Mouse (Mus musculus) adrenal gland (tissue): ENCODE results near the gene Nxf1.
"Not testable (repeated sequence)": the region's sequence is repeated elsewhere in the genome, so short reads cannot be mapped to it uniquely, and the experiment has no call there.

ENCODE experiments used
- intact Hi-C: fragments of 180-260 bp; cut with DNase I; formaldehyde crosslinking; loops from one replicate; pipeline ENCODE4 v1.15.1; 2025

The Nxf1 gene

DNA sequence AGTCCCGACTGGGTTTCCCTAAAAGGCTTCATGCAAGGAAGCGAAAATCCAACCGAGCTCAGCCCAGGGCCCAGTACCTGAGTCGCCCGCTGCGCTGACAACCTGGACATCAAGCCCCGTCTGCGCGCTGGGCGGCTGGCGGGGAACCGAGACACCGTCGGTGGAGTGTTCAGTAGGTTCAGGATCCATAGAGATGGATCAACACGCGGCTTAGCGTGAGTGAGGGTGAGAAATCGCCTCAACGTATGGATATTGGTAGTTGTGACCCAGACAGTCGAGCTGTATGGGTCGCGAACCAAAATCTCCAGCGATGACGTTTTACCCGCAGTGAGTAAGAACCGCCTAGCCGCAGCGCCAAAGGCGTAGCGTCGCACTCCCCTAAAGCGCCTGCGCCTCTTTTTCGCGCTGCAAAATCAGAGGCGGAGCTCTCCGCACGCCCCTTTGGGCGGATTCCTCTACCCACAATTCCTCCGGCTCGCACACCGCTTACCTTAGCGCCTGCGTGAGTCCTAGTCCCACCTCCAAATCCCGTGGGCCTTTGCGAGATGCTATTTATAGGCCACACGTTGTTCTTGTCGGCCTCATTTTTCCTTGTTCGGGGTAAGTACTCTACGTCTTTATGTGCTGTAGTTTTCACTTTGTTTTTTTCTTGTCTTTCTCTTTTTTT lies 33.8 kb upstream of the Nxf1 start, which contains the start of gene Slc3a2:
Slc3a2 (minus strand) TSS at position 463 of the 667 bp plus-strand sequence.
- intact Hi-C loops = no loop called here

DNA sequence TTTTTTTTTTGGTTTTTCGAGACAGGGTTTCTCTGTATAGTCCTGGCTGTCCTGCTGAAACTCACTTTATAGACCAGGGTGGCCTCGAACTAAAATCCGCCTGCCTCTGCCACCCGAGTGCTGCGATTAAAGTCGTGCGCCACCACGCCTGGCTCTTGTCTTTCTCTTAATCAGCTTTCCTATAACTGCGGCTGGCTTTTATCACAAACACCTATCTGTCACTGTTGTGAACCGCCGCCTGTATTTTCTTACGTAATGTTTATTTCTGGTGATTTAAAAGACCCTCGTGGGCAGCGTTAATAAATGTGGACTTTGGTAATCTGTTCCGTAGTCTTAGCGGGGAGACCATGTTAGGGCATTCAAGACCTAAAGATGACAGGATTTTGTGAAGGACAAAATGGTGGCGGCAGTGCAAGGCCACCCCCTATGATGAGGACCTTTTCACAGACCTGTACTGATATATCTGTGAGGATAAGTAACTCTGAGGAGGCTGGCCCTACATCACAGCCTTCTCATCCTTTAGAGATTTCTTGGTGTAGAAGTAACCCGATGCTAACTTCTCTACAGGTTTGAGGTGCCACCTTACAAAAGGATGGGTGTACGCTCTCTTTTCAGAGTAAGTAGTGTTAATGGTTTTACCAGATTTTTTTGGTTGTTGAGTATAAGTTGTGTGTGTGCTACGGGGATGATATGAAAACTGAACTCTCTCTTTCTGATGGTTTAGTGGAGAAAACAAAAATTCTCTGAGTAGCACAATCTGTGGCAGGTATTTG lies 33.1 kb upstream of the Nxf1 start:
- intact Hi-C loops = no loop called here

GRCm38 (mm10) chr19:8724392-8724791 lies 32.5 kb upstream of the Nxf1 start:
- intact Hi-C loops = no loop called here

DNA sequence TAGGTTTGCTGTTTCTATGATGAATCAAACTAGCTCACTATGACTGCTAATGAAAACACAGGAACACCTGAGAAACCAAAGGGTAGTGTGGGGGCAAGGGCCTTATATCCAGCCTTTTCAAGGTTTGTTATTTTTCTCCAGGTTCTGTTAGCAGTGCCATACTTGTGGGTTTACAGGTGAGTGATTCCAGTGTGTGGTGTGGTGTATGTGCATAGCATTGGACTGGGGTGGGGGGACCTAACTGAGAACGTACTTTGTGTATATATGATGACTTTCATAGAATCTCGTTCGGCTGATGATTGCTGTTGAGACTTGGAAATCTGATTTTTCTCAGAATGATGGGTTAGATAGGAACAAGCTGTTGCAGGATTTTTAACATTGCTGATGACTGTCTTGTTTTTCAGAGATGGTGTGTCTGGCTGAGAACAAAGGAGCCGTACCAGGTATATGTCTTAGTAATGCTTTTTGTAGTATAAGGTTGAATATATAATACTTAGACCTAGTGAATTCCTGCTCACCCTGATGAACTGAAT lies 31.7 kb upstream of the Nxf1 start:
- intact Hi-C loops = no loop called here

- intact Hi-C loops = no loop called here
Measured at GRCm38 (mm10) chr19:8726609-8727390, 30.1 kb upstream of the Nxf1 start.

DNA sequence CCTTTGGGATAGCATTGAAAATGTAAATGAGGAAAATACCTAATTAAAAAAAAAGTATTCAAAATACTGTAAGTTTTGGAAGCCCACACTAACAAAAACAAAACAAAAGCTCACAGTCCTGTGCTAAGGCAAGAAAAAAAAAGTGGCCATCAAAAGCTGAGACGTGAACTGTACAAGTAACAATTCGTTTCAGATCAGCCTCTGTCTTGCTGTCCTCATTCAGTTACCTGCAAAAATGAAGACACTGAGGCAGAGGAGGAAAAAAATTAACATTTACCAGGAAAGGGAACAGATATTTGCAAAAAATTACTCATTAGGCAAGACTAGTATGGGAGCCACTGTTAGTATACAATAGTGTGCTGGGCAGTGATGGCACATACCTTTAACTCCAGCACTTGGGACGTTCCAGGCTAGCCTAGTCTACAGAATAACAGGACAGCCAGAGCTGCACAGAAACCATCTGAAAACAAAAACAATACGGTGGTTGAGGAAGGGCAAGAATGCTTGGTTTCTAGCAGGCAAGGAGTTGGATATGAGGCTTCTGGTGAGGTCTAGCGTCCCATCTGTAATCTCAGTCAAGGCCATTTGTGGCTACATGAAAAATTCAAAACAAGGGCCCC lies 29.3 kb upstream of the Nxf1 start:
- intact Hi-C loops = no loop called here

DNA sequence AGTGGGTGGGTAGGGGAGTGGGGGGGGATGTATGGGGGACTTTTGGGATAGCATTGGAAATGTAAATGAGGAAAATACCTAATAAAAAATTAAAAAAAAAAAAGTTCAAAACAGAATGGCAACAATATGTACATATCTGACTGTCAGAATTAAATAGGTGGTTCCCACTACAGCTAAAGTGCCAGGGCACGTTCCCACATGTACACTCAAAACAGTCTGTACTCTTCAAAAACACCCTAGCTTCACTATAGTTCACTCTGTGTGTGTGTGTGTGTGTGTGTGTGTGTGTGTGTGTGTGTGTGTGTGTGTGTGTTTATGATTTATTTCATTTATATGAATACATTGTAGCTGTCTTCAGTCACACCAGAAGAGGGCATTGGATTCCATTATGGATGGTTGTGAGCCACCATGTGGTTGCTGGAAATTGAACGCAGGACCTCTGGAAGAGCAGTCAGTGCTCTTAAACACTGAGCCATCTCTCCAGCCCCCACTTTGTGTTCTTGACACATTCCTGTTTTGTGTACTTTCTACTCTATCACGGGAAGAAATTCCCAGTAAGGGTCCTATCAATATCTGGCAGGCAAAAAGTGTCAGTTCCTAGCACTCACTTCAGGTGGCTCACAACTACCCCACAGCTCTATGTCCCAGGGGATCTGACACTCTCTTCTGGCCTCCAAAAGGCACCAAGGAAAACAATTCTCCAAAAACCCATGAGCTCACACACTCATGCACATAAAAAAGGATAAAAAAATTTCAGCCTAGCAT lies 28.4 kb upstream of the Nxf1 start:
- intact Hi-C loops = not testable (repeated sequence)

GRCm38 (mm10) chr19:8734334-8734733 lies 22.5 kb upstream of the Nxf1 start:
- intact Hi-C loops = no loop called here

DNA sequence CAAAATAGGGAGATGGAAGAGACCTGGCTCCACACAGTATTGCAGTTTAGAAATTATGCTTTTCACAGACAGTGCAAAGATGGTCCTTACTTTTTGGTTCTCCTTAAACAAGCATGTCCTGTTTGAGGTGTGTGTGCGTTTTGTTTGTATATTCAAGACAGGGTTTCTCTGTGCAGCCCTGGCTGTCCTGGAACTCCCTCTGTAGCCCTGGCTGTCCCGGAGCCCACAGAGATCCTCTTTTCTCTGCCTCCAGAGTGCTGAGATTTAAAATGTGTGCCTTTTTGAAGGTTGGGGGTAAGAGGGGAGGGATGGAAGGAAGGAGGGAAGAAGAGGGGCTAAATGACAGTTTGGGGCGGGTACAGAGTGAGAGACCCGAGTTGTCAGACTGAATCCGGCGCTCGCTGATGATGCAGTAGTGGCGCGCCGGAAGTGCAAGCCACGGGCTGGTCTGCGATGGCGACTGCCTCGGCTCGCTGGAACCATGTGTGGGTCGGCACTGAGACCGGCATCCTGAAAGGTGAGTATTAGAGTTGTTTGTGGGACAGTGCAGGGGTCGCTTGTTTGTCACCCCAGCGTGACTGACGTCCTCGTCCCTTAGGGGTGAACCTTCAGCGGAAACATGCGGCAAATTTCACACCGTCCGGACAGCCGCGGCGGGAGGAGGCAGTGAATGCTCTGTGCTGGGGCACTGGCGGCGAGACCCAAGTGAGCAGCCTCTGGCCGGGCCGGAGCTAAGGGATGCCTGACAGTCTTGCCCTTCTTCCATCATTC lies 21.3 kb upstream of the Nxf1 start, which contains the start of gene Wdr74:
Wdr74 (plus strand) TSS at position 439 of the 771 bp plus-strand sequence.
- intact Hi-C loops = no loop called here

- intact Hi-C loops = no loop called here
Measured at GRCm38 (mm10) chr19:8736160-8736467, 20.8 kb upstream of the Nxf1 start.

DNA sequence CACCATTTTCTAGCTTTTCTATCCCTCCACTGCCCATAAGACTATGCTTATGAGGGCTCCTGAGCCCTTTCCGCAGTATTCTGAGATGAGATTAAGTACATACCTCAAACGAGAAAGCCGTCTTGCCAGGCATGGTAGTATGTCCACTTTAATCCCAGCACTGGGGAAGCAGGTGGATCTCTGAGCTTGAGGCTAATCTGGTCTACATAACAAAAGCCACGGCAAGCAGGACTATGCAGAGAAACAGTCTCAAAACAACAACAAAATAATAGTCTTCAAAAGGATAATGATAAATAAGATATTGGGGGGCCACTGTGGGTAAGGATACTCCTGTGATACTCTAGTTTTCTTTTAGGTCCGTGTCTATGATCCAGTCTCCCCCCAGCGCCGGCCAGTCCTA lies 18.0 kb upstream of the Nxf1 start:
- intact Hi-C loops = no loop called here

DNA sequence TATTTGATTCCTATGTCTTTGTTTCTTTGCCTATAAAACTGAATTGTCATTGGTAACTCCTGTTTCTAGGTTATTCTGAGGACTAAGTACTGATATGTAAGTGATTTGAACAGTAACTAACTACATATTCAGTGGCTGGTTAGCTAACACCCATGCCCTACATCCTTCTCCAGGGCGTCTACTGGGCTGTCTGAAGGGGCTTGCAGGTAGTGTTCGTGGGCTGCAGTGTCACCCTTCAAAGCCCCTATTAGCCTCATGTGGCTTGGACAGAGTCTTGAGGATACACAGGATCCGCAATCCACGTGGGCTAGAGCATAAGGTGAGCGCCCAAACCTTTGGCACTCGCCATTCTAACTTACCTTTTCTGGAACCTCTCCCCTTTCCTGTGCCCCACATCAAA lies 17.2 kb upstream of the Nxf1 start:
- intact Hi-C loops = no loop called here

DNA sequence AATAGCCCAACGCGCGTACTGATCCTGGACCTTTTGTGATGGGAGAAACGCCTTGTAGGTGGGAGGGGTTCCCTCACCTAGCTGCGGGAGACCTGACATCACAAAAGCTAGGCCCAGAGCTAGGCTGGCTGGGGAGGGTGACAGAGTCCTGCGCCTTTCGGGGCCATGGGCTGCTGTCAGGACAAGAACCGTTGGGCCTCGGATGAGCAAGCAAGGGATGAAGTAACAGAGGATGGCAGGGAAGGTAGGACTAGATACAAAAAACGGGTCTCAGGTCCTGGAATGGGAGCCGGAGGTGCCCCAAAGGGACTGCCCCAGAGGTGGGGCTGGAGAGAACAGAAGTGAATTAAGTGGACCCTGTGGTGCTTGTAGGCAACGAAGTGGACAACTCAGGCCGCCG lies 16.3 kb upstream of the Nxf1 start, which contains the start of gene 1700092M07Rik:
1700092M07Rik (plus strand) TSS at position 116 of the 400 bp plus-strand sequence.
- intact Hi-C loops = no loop called here

GRCm38 (mm10) chr19:8741243-8741869 lies 15.5 kb upstream of the Nxf1 start, which contains the start of gene Stx5a:
Stx5a (plus strand) TSS chr19:8741413.
- intact Hi-C loops = no loop called here

- intact Hi-C loops = no loop called here
Measured at GRCm38 (mm10) chr19:8742176-8742575, 14.7 kb upstream of the Nxf1 start.

DNA sequence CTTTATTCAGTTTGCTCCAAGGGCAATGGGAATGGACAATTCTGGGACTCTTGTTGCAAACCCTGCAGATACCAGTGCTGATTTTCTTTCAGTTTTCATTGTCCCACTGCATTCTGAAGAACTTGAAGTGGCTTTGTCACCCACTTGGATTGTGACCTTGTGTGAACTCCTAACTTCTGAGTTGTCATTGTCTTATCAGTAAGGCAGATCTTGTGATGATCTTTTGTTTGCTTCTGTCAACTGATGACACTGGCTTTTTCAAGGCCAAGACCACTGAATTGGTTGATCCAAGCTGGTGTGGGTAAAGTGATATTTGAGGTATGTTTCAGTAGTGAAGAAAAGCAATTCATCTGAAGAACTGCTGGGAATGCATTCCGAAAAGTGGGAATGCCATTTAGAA lies 11.5 kb upstream of the Nxf1 start:
- intact Hi-C loops = no loop called here

GRCm38 (mm10) chr19:8747368-8747767 lies 9.5 kb upstream of the Nxf1 start:
- intact Hi-C loops = no loop called here

- intact Hi-C loops = loop anchor here (10.0 kb wide), 1 partner anchor 59 kb away; the partner anchor contains the start of gene Ttc9c
Measured at GRCm38 (mm10) chr19:8755652-8756051, 1.2 kb upstream of the Nxf1 start.

GRCm38 (mm10) chr19:8757471-8757998 lies 662 bp downstream of the Nxf1 start:
- intact Hi-C loops = loop anchor here (10.0 kb wide), 1 partner anchor 57 kb away; the partner anchor contains the start of gene Ttc9c
